Mouse (Mus musculus) lung, adult 2 months (tissue): ENCODE measurements at regions not wholly inside any gene's neighbourhood (a gene's known extent, or its start where the extent isn't known, plus 50 kb on each side); places are given as distances from the start of the nearest gene placed in this dataset.

Experiments used
- CTCF ChIP-seq: fragments of 200-500 bp; IDR thresholded peaks from 2 replicates; pipeline ENCODE4 v1.5.1; 2011; ENCODE audit warnings: mild to moderate bottlenecking, low read length, control low read depth; ENCODE audit not compliant: insufficient read depth
- POLR2A ChIP-seq: fragments of 200-500 bp; IDR thresholded peaks from 2 replicates; pipeline ENCODE4 v1.6.1; 2011; ENCODE audit warnings: low read depth, mild to moderate bottlenecking, control low read depth, low read length, borderline replicate concordance; ENCODE audit errors: extremely low read depth

DNA sequence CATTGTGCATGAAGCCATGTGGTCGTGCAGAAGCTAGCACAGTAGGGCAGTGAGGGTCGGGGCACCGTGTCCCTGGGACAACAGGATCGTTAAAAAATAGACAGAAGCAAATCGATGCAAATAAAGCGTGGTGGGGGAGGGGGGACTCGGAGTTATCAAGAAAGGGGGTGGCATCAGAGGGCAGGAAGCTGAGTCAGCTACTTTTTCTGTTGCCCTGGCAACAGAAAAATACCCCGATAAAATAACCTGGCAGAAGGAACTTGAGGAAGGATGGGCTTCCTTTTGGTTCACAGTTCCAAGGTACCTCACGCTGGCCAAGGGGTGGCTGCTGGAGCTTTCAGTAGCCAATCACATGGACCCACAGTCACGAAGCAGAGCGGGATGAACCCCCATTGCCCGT lies 176.4 kb downstream of the Dact1 start:
- no peak for TF ChIP-seq POLR2A
- no peak for TF ChIP-seq CTCF
